Comparison of ENCODE assay signal across 8 mouse cellular contexts in the genomic region with DNA sequence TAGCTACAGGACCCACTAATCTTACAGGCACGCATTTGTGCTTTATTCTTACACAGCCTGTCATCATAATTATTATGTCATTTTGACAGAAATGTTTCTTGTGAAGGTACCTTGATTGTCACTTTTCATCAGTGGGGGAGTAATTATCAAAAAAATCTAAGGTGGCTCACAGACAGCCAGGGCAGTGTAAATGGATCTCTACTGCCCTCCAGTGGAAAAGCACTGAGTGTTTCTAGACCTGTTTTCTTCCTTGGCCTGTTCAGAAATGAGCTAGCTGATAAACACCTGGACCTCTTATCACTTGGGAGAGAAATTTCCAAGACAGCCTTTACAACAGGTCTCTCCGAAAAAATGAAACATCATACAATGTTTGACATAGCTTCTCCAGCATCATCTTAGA. TPM values are rescaled to one million over a fixed set of nuclear protein-coding genes. Genes with fewer than 3 reads are reported as not detected.
DNase-seq lines count a peak whose midpoint lies in the region; ATAC-seq lines count a peak whose summit lies in the region.

No protein-coding gene starts in this region.

- peak; percentile 18 to 49 for DNase-seq in heart, postnatal 10 days
- no peak for DNase-seq in heart, postnatal 36 days
- peak; percentile 25 for DNase-seq in right cerebral cortex, postnatal 4 days
- DNase-seq in right cerebral cortex, postnatal 25 days: no peak
- peak; percentile 46 for DNase-seq in embryo, embryonic 11 days
- DNase-seq in urinary bladder, postnatal 36 days (ENCODE audit: low spot score in 2 of 2): no peak

- ATAC-seq in megakaryocyte progenitor cell, adult 5-6 weeks (replicated peaks; ENCODE audit: poor library complexity): peak; percentile 40
- ATAC-seq in monocyte, adult 5-6 weeks (replicated peaks; ENCODE audit: insufficient number of reproducible peaks, low FRiP score, low TSS enrichment, poor library complexity, severe bottlenecking): no peak

- intact Hi-C loops in heart, postnatal 10 days (cut with DNase I): loop anchor here (10.0 kb wide), 3 partner anchors 96 to 426 kb away; no protein-coding TSS in a partner anchor
- intact Hi-C loops in heart, postnatal 36 days (cut with DNase I): loop anchor here (1.0 to 10.0 kb wide), 5 partner anchors 98 to 976 kb away; no protein-coding TSS in a partner anchor

RNA-seq across cellular contexts. Expression of a gene that starts 4.0 kb away (rescaled TPM):
- 10 to 100 TPM; 29.8 to 30.3 TPM for total RNA-seq in heart, postnatal 10 days (2021)
- 10 to 100 TPM; 27.6 to 29.2 TPM for total RNA-seq in heart, postnatal 36 days (2021)
- 57.6 and 75.4 TPM in 2 replicates for total RNA-seq in megakaryocyte progenitor cell, adult 5-6 weeks (2015)
- total RNA-seq in megakaryocyte progenitor cell, adult 5-6 weeks (2017): 49.1 and 58.6 TPM in 2 replicates
- total RNA-seq in monocyte, adult 5-6 weeks (2017): 34.3 to 58.8 TPM (median 53.3 TPM) in 3 replicates

RNA-seq across cellular contexts. Expression of a gene that starts 46.7 kb away (rescaled TPM):
- total RNA-seq in heart, postnatal 10 days (2021): 10 to 100 TPM; 19.1 to 22.9 TPM
- 10 to 100 TPM; 30.2 to 30.6 TPM for total RNA-seq in heart, postnatal 36 days (2021)
- total RNA-seq in megakaryocyte progenitor cell, adult 5-6 weeks (2015): 7.9 and 8.7 TPM in 2 replicates
- total RNA-seq in megakaryocyte progenitor cell, adult 5-6 weeks (2017): 5.1 and 7.4 TPM in 2 replicates
- 1.2 to 1.9 TPM (median 1.8 TPM) in 3 replicates for total RNA-seq in monocyte, adult 5-6 weeks (2017)

RNA-seq across cellular contexts. Expression of a gene that starts 46.7 kb away (rescaled TPM):
- not detected for total RNA-seq in heart, postnatal 10 days (2021)
- not detected for total RNA-seq in heart, postnatal 36 days (2021)
- total RNA-seq in megakaryocyte progenitor cell, adult 5-6 weeks (2015): 2.3 and 2.4 TPM in 2 replicates
- total RNA-seq in megakaryocyte progenitor cell, adult 5-6 weeks (2017): 3.4 and 5.7 TPM in 2 replicates
- not detected in 3 replicates for total RNA-seq in monocyte, adult 5-6 weeks (2017)

Comparison
In these comparisons a context has a peak if more than half of its experiments do, and no peak if none do; other contexts are left out.
1. DNase-seq: peak in heart, postnatal 10 days (2 of 2), right cerebral cortex, postnatal 4 days (single experiment) and embryo, embryonic 11 days (single experiment); none in heart, postnatal 36 days (0 of 2), right cerebral cortex, postnatal 25 days (single experiment) and urinary bladder, postnatal 36 days (0 of 2).